Mouse (Mus musculus) cortical plate, adult 2 months (tissue): ENCODE measurements around the gene Ninl.

Experiments
- CTCF ChIP-seq: fragments of 200-500 bp; IDR thresholded peaks from 2 replicates; pipeline ENCODE4 v1.5.1; 2011; ENCODE audit warnings: mild to moderate bottlenecking, control low read depth, low read length; ENCODE audit not compliant: insufficient read depth; ENCODE audit errors: extremely low read depth
- POLR2A ChIP-seq: fragments of 200-500 bp; IDR thresholded peaks from 2 replicates; pipeline ENCODE4 v1.6.1; 2011; ENCODE audit warnings: mild to moderate bottlenecking, low read length, control low read depth; ENCODE audit not compliant: insufficient read depth; ENCODE audit errors: extremely low read depth

DNA sequence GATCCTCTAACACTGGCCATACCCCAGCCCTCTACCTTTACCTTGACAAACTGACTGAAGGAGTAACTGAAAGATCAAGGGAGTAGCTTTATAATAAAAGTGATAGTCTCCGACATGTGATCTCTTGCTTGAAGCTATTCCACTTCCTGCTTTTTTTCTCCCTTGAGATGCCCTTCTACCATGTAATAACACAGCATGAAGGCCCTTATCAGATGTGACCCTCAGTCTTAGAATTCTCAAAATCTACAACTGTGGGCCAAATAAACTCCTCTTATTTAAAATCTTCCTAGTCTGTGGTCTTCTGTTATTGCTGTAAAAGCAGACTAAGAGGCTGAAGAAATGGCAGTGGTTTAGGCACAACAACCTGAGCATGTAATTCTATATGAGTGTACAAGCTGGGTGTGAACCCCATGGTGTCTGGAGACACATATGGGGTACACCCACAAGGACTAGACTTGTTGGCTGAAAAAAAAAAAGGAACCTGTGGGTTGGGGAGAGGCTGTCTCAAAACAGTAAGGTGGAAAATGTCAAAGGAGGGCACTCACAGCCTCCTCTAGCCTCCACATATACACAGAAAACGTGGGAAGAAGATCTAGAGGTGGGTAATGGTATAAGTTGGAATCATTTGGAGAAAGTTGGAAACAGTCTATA is 144.4 kb downstream of the Ninl start:
- no peak for TF ChIP-seq POLR2A
- no peak for TF ChIP-seq CTCF
